Mouse (Mus musculus) 3T3-L1 (cell line): ENCODE measurements around the gene Galnt11.
A peak's percentile ranks its signal among the peaks of the same experiment; 100 is the strongest.

Experiments
- DNase-seq: peaks from one replicate; pipeline ENCODE4 v3.0.0-alpha.2; 2015; ENCODE audit warnings: low read depth, low spot score

The Galnt11 gene

DNA sequence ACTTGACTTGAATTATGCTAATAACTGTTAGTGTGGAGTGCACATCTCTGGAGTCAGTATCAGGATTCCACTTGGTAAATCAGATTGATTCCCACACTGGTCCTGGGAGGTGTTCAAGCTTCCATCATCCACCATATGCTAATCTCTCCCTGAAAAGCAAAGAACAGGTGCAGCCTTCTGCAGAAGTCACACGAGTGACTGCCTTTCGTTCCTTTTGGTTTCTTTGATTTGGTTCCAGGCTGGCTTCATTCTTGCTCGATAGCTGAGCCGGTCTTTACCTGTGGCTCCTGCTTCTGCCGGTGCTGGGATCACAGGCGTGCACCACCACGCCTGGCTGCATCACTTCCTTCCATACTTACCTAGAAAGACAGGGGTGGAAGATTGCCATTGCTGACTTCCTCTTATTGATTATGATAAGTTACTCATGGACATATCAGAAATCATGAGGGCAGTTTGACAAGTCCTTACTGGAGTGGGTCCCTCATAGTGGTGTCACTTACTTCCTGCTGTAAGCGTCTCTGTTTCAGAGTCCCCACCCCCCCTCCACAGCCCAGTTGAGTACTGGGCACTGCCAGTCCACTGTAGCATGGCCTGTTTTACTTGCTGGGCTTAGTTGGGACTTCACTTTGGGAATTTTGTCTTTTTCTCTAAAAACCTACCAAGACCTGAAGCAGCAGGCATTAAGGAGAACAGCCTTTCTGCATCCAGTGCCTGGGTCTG, 31.3 kb downstream of the Galnt11 start:
- DNase-seq, result no peak

DNA sequence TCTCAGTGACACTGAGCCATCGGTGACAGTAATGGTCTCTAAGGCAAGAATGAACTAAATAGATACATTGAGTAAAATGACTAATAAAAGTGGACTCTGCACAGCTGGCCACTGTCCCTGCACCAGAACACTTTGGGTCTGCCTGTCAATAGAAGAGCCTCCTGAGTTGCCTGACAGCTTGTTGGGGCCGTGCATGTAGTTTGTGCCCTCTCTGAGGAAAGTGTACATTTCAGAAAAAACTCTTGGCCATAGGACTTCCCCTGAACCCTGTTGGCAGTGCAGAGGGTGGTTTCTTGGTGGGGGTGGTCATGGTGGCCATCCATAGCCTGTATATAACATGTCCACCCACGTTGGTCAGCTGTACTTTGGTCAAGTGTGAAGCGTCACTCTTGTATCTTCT, 32.8 kb downstream of the Galnt11 start:
- no peak for DNase-seq

DNA sequence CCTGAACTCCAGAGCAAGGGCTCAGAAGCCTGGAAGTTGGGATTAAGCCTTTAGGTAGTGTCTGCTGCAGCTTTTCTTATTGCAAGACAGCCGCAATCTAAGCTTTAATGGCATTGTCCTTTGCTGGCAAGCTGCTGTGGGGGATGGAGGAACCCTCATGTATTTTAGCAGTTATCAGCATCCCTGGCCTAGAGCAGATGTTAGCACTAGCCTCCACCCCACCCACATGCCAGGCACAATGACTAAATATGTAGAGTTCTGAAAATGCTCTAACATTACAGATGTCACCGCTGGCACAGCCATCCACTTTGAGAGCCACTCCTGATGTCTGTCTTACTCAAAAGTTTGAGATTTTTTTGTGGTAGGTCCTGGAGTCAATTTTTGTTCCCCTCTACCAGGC, 35.0 kb downstream of the Galnt11 start:
- no peak for DNase-seq

DNA sequence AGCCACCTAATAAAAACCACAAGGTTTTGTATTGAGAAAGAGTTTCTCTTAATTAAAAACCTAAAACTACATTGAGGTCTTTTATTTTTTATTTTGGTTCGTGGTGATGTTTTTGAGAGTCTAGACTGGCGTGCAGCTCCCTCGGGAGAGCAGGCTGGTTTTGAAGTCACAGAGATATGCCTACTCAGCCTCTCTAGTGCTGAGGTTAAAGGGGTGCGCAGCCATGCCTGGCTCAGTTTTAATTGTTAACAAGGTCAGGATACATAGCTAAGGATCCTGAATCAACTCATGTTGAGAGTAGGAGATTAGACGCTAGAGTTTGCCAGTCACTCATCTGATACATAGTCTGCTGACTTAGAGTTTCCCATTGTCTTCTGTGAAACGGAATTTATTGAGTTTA, 39.7 kb downstream of the Galnt11 start:
- DNase-seq, result no peak

DNA sequence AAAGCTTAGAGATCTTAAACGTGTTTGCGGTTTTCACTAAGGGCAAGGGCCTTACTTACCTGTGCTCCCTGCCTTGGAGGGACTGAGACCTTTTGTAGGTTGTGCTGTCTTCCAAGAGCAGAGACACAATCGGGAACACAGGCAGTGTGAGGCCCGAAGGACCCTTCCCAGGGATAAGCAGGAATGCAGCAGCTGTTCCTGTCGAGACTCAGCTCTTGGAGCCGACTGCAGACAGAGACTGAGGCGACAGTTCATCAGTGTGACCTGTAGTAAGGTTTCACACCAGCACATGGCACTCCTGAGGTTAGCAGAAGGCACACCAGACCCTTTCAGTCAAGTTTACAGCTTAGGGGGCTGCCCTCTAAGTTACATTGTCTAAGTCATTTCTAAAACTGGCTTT, 40.6 kb downstream of the Galnt11 start:
- no peak for DNase-seq

DNA sequence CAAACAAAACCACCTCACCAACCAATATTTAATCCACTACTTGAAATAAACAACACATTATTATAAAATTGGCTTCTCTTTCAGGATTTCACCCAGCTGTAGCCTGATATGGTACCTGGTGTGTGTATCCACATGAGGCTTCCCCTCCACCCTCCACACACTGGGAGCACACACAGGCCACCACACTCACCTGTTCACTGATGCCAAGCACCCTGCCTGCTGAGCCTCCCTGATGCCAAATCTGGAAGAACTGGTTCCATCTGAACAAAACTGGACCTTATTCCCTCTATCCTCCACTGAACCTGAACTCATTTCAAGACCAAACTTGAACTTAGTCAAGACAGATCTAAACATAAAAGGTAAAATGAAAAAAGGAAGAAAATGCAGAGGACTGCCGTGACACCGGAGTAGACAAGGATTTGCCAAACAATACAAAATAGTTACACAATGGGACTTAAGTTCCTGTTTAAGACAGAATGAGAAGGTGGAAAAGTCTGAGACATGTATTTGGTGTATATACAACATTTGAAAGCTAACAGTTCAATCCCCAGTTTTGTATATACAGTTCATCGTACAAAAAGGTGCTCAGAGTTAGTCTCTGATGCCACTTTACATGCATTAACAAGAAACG, 46.7 kb downstream of the Galnt11 start:
- no peak for DNase-seq

DNA sequence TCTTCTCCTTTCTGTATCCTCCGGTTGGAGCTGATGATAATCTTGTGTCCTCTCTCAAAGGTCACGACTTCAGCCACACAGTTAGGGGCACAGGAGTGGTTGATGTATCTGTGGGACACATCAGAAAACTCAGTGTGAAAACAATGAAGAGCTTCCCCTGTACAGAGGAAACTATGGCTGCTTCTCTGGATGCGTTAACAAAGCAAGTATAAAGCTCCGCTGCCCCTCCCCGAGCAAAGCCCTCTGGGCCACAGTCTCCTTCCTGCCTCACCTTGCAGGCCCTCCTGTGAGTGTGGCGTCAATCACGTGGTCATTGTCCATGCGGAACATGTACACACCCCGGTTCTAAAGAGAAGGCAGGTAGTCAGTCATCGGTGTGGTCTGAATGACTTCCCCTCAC, 53.9 kb downstream of the Galnt11 start:
- DNase-seq, result no peak

DNA sequence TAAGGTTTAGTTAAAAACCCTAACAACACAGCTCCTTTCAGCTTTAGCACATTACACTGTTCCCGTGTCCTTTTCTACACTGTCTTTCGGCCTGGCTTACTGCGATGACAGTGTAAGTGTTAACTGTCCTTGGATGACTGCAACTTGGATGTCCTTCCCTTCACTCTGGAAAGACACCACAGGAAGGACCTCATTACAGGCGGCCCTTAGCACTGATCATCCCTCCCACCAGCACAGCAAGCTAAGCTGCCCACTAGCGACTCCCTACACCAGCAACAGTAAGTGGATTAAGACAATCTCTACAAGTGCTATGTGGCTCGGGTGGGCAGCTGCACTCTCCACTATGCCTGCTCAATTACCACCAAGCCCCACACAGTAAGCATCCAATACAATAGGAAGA, 54.7 kb downstream of the Galnt11 start:
- no peak for DNase-seq

DNA sequence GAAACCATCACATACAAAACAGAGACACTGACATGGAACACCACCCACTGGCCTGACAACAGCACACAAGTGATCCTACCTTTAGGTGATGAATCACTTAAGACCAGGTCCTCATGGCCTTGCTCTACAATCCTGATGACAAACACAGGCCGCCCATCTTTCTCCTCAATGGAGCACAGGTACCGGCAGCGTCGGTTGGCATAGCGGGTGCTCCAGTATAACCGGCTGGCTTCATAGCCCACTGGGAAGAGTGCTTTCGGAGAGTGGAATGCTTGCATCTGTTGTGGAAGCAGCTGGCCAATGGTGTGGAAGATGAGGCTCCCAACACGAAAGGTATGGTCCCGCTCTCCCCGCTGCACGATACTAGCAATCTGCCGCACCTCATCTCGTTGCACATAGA, 62.3 kb downstream of the Galnt11 start:
- DNase-seq, result no peak

DNA sequence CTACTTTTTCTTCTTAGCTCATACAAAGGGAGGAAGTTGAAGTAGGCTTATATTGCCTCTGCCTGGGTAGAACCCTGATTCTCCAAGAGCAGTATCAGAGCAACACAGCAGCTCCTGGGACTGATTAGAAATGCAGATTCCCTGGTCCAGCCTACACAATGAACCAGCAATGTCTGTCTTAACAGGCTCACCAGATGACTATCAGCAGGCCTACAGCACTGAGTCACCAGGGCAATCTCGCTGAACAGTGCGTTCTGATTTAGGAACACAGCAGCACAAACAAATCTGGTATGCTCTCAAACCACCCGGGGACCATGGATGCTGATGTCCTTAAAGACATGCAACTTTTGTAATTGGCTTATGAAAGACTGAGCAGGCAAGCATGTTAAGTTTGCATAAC, 75.1 kb downstream of the Galnt11 start:
- DNase-seq, result peak; percentile 8

DNA sequence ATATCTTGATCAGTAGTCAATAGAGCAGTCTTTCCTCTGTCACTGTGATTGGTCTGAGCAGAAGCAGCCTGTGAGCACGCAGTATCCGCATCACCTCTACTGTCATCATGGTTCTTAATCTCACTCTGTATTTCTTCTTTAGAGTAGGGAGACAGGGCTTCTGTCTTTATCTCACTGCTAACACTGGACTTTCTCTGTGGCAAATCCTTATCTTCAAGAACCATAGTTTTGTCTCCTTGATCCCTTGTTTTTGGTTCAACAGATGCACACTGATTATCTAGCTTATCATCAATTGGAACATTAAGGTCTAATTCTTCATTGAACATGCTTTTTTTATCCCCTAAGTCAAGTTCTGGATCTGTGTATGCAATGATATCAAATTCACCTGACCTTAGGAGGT, 88.5 kb downstream of the Galnt11 start:
- no peak for DNase-seq

DNA sequence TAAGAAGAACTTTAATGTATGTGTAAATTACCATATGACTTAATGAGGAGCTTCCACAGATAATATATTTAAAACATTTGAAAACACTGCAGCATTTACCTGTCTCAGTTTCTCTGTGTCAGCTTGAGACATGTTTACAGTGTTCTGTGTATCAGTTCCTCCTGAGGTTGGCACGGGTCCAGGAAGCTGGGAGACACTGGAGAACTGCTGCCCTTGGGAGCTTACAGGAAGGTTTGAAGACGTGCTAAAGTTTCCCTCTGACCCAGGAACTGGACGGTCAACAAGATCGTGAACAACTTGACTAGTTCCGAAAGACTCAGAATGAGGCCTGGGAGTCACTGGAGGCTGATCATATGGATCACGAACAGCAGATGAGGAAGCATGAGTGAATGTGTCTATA, 92.2 kb downstream of the Galnt11 start:
- no peak for DNase-seq
